Mouse (Mus musculus) right cerebral cortex, postnatal 4 days (tissue): ENCODE results near the gene Diaph3.

Experiments used
- DNase-seq: peaks from one replicate; pipeline ENCODE4 v3.0.0-alpha.2; 2022

Gene Diaph3

DNA sequence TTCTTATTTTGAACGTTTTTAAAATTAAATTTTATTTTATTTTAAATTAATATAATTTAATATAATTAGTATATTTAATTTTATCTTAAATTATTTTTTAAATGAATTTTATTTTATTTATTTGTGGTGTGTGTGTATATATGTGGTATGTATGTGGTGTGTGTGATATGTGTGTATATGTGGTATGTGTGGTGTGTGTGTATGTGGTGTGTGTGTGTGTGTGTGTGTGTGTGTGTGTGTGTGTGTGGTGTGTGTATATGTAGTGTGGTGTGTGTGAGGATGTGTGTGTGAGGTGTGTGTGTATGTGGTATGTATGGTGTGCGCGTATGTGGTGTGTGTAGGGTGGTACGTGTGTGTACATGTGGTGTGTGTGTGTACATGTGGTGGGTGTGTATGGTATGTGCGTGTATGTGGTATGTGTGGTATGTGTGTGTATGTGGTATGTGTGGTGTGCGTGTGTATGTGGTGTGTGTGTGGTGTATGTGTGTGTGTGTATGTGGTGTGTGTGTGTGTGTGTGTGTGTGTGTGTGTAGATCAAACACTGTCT lies 505.4 kb downstream of the Diaph3 start:
- no peak for DNase-seq

DNA sequence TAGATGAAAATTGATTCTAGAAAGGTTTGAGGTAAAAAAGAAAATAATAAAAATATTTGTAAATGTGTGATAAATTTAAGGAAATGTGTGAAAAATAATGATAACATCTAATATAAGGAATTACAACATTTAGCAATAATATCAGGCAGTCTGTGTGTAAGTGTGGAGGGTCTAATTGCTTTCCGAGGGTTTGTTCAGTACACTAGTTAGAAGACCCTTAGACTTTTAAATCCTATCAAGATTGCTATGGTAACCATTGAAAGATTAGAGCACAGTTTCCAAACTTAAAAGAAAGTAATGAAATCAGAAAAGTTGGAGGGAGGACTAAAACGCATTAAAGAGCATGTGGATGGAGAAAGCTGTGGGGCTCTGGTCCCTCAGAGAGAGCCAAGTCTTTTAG lies 506.0 kb downstream of the Diaph3 start:
- no peak for DNase-seq

DNA sequence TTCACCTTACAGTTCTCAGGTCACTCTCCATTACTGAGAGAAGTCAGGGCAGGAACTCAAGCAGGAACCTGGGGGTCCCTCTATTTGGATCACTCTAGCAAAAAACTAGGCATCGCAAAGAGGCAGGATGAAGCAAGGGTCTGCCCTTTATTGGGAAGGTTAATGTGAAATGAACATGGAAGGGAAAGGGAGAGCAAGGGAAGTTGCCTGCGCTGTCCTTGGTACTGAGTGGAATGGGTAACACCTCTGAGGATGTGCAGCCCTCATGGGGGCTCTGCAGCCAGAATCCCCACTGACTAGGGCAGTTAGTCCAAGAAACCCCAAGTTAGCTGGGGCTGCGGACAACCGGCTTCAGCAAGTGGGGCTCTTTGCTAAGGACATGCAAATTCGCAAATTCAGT lies 507.2 kb downstream of the Diaph3 start:
- no peak for DNase-seq

- DNase-seq, result no peak
Observed at GRCm38 (mm10) chr14:86624816-86625425, 516.1 kb downstream of the Diaph3 start.

GRCm38 (mm10) chr14:86619637-86620036 lies 521.4 kb downstream of the Diaph3 start:
- DNase-seq, result no peak
